Mouse (Mus musculus) liver, embryonic 11.5 days (tissue): ENCODE measurements around the gene Pcnx3. TPM values are rescaled to one million over a fixed set of nuclear protein-coding genes. Genes with fewer than 3 reads are reported as not detected.

Experiments
- ATAC-seq: fragments of 200-750 bp; cut with Nextera tagmentation; replicated peaks from 2 replicates; pipeline ENCODE4 v1.8.0; 2017; ENCODE audit warnings: moderate number of reproducible peaks, mild to moderate bottlenecking, moderate TSS enrichment, moderate library complexity; ENCODE audit not compliant: low FRiP score
- DNase-seq: peaks from one replicate; pipeline ENCODE4 v3.0.0-alpha.2; 2017; ENCODE audit warnings: low spot score
- H3K27ac ChIP-seq: fragments of 300-500 bp; sonication (generic); 2 replicates; pipeline ENCODE4 v1.5.1; 2014; ENCODE audit warnings: mild to moderate bottlenecking, low read depth, low read length, control low read depth
- H3K27me3 ChIP-seq: fragments of 300-500 bp; sonication (generic); replicated peaks from 2 replicates; pipeline ENCODE4 v1.6.1; 2014; ENCODE audit warnings: low read length, mixed read lengths; ENCODE audit not compliant: control insufficient read depth, insufficient read depth
- H3K36me3 ChIP-seq: fragments of 300-500 bp; sonication (generic); 2 replicates; pipeline ENCODE4 v1.6.1; 2014; ENCODE audit warnings: mild to moderate bottlenecking, low read length, moderate library complexity, mixed read lengths; ENCODE audit not compliant: control insufficient read depth, insufficient read depth
- H3K4me1 ChIP-seq: fragments of 300-500 bp; sonication (generic); replicated peaks from 2 replicates; pipeline ENCODE4 v1.6.1; 2014; ENCODE audit warnings: low read length, mixed read lengths; ENCODE audit not compliant: control insufficient read depth, insufficient read depth
- H3K4me2 ChIP-seq: fragments of 300-500 bp; sonication (generic); 2 replicates; pipeline ENCODE4 v1.6.1; 2014; ENCODE audit warnings: mild to moderate bottlenecking, control low read depth, moderate library complexity
- H3K4me3 ChIP-seq: fragments of 300-500 bp; sonication (generic); 2 replicates; pipeline ENCODE4 v1.5.1; 2014; ENCODE audit warnings: low read depth, low read length, control low read depth
- H3K9ac ChIP-seq: fragments of 300-500 bp; sonication (generic); 2 replicates; pipeline ENCODE4 v1.6.1; 2014; ENCODE audit warnings: low read depth, low read length, control low read depth
- H3K9me3 ChIP-seq: fragments of 300-500 bp; sonication (generic); 2 replicates; pipeline ENCODE4 v1.6.1; 2016; ENCODE audit warnings: low read length, inconsistent platforms, mixed read lengths; ENCODE audit not compliant: control insufficient read depth
- WGBS: fragments of 180-500 bp; shearing (Covaris S2); extraction: QIAGEN DNeasy Blood & Tissue Kit; methylation state at CpG from one replicate; pipeline ENCODE4 v1.1.7; 2014; 5-methylcytosine and 5-hydroxymethylcytosine counted together
- polyA plus RNA-seq: library from polyadenylated mRNA; unstranded; fragments of >200 nt; fragmentation: Nextera tagmentation; extraction: Ambion mirVana; gene quantifications from 2 replicates; pipeline ENCODE4 v1.2.1, GENCODE M21; 2014

Pcnx3 gene
- polyA plus RNA-seq, 1 experiment from 2014 or later, result 25.0 TPM

- DNase-seq (no peak), ATAC-seq (peak; percentile 27; the same call in 1 of the 2 replicates)
- Histone ChIP-seq H3K9ac (no peak overlapping the region), H3K4me2 (peak overlapping the region; percentile 37), H3K4me1 (peaks cover 33% of the 10 kb centered on the region), H3K4me3 (0 out of 2 replicates have a peak overlapping the region, but pooled peaks have one; percentile 11), H3K9me3 (no peaks in the 10 kb centered on the region), H3K27ac (no peak overlapping the region), H3K36me3 (peaks cover 46% of the 10 kb centered on the region), H3K27me3 (no peaks in the 10 kb centered on the region)
- WGBS, result 59% methylated on average over 43 of the region's 43 CpGs
Measured at GRCm38 (mm10) chr19:5715793-5716688, 27.3 kb upstream of the Pcnx3 start.

GRCm38 (mm10) chr19:5713730-5714129 lies 25.0 kb upstream of the Pcnx3 start:
- H3K27me3 ChIP-seq, result no peaks in the 10 kb centered on the region
- WGBS, result 27% methylated on average over 2 of the region's 2 CpGs
- H3K4me1 ChIP-seq, result peaks cover 31% of the 10 kb centered on the region
- DNase-seq (no peak), ATAC-seq (peak; percentile 38)
- no peak overlapping the region for H3K9ac ChIP-seq
- H3K36me3 ChIP-seq, result peaks cover 43% of the 10 kb centered on the region
- no peaks in the 10 kb centered on the region for H3K9me3 ChIP-seq
- peak overlapping the region; percentile 43 for H3K4me2 ChIP-seq
- peak overlapping the region; percentile 7 for H3K4me3 ChIP-seq
- peak overlapping the region; percentile 19; the same call in 1 of the 2 replicates for H3K27ac ChIP-seq

GRCm38 (mm10) chr19:5713255-5713654 lies 24.5 kb upstream of the Pcnx3 start:
- ATAC-seq (no peak), DNase-seq (no peak)
- H3K4me2 ChIP-seq, result peak overlapping the region; percentile 43; the same call in 1 of the 2 replicates
- no peaks in the 10 kb centered on the region for H3K27me3 ChIP-seq
- peaks cover 46% of the 10 kb centered on the region for H3K36me3 ChIP-seq
- H3K27ac ChIP-seq, result peak overlapping the region; percentile 21
- no peak overlapping the region for H3K9ac ChIP-seq
- H3K9me3 ChIP-seq, result no peaks in the 10 kb centered on the region
- peaks cover 31% of the 10 kb centered on the region for H3K4me1 ChIP-seq
- H3K4me3 ChIP-seq, result no peak overlapping the region; the same call in 1 of the 2 replicates
- WGBS, result 70% methylated on average over 5 of the region's 5 CpGs

DNA sequence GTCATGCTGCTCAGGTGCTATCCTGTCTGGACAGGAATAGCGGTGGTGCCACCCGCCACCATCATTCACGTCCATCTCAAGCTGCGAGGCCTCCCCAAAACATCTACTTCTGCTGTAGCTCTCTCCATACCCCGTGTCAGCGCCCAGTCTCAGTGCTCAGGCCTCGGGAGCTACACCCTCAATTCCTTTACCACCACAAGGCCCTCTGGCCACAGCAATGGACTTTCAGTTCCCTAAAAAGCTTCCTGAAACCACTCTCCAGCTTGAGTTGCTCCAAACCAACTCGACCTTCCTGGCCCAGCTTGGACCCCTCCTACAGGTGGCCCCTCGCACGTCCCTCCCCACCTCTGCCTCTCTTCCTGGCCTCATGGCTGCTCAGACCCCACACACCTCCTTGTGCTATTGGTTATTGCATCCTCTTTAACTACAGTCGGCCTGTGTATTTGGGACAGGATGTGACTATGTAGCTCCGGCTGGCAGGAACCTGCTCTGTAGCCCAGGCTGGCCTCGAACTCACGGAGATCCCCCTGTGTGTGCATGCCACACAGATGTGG lies 23.3 kb upstream of the Pcnx3 start:
- no peaks in the 10 kb centered on the region for H3K9me3 ChIP-seq
- no peak overlapping the region; the same call in 1 of the 2 replicates for H3K27ac ChIP-seq
- peaks cover 25% of the 10 kb centered on the region for H3K4me1 ChIP-seq
- H3K4me3 ChIP-seq, result no peak overlapping the region
- ATAC-seq, result no peak
- WGBS, result 80% methylated on average over 14 of the region's 14 CpGs
- no peak overlapping the region for H3K9ac ChIP-seq
- H3K27me3 ChIP-seq, result no peaks in the 10 kb centered on the region
- no peak overlapping the region for H3K4me2 ChIP-seq
- peaks cover 48% of the 10 kb centered on the region for H3K36me3 ChIP-seq
- DNase-seq, result no peak

DNA sequence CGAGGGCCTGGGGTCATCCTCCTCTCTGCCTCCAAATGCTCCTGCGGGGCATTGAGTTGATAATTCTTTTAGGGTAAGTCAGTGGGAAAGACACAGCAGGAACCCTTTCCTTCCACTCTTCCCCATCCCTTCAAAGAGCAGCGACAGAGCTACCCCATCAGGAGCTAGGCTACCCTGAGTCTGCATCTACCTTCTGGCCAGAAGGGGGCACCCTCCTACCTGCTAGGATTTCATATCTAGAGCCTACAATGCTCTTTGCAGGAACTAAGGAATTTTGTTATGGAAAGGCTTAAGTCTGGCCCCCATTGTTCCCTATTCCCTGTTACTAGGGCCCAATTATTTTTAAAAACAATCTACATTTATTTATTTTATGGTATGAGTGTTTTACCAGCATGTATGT lies 22.5 kb upstream of the Pcnx3 start:
- Histone ChIP-seq H3K4me3 (no peak overlapping the region), H3K4me2 (no peak overlapping the region), H3K36me3 (peaks cover 51% of the 10 kb centered on the region), H3K9ac (no peak overlapping the region), H3K27ac (no peak overlapping the region), H3K4me1 (peaks cover 18% of the 10 kb centered on the region), H3K9me3 (no peaks in the 10 kb centered on the region), H3K27me3 (no peaks in the 10 kb centered on the region)
- ATAC-seq, result no peak
- WGBS, result 32% methylated on average over 3 of the region's 3 CpGs
- DNase-seq, result no peak

GRCm38 (mm10) chr19:5710581-5710980 lies 21.9 kb upstream of the Pcnx3 start:
- Histone ChIP-seq H3K9me3 (no peaks in the 10 kb centered on the region), H3K27ac (no peak overlapping the region), H3K4me3 (no peak overlapping the region), H3K9ac (no peak overlapping the region), H3K4me1 (peaks cover 15% of the 10 kb centered on the region), H3K36me3 (peaks cover 48% of the 10 kb centered on the region), H3K4me2 (no peak overlapping the region), H3K27me3 (no peaks in the 10 kb centered on the region)
- 88% methylated on average over 8 of the region's 8 CpGs for WGBS
- ATAC-seq (no peak), DNase-seq (no peak)

GRCm38 (mm10) chr19:5710068-5710467 lies 21.4 kb upstream of the Pcnx3 start:
- WGBS, result 94% methylated on average over 6 of the region's 6 CpGs
- peaks cover 19% of the 10 kb centered on the region for H3K4me1 ChIP-seq
- no peak overlapping the region for H3K9ac ChIP-seq
- H3K27me3 ChIP-seq, result no peaks in the 10 kb centered on the region
- no peak overlapping the region for H3K27ac ChIP-seq
- ATAC-seq (no peak), DNase-seq (no peak)
- H3K4me2 ChIP-seq, result no peak overlapping the region
- peaks cover 46% of the 10 kb centered on the region for H3K36me3 ChIP-seq
- H3K4me3 ChIP-seq, result no peak overlapping the region
- H3K9me3 ChIP-seq, result no peaks in the 10 kb centered on the region

- Histone ChIP-seq H3K27me3 (no peaks in the 10 kb centered on the region), H3K4me1 (peaks cover 16% of the 10 kb centered on the region), H3K9me3 (no peaks in the 10 kb centered on the region), H3K4me3 (no peak overlapping the region), H3K36me3 (peaks cover 50% of the 10 kb centered on the region), H3K4me2 (no peak overlapping the region; the same call in 1 of the 2 replicates), H3K9ac (0 out of 2 replicates have a peak overlapping the region, but pooled peaks have one; percentile 28), H3K27ac (peak overlapping the region; percentile 40; the same call in 1 of the 2 replicates)
- ATAC-seq, result peak; percentile 78
- DNase-seq, result no peak
- WGBS, result 46% methylated on average over 10 of the region's 10 CpGs
Measured at GRCm38 (mm10) chr19:5704801-5705571, 16.3 kb upstream of the Pcnx3 start.
